ENCODE assay signal across 27 mouse cellular contexts in genomic region chr9:75553719-75554118, GRCm38 (mm10). TPM values are rescaled to one million over a fixed set of nuclear protein-coding genes. Genes with fewer than 3 reads are reported as not detected.
DNase-seq lines count a peak whose midpoint lies in the region; ATAC-seq and TF ChIP-seq lines count a peak whose summit lies in the region.
"Had no signal": no experiment of that assay in that cellular context is flagged by ENCODE, and none has a peak within 500 bp of the region (broad histone marks: within the 10 kb centered on the region; RNA-seq: fewer than 3 reads in every experiment).

No protein-coding gene starts in this region.

- no peaks in the 10 kb centered on the region for H3K27me3 ChIP-seq in spleen, adult 2 months (ENCODE audit: control insufficient read depth, insufficient read depth, low read length)
- no peaks in the 10 kb centered on the region for H3K27me3 ChIP-seq in MEL (ENCODE audit: control insufficient read depth in 1 of 2, insufficient read depth in 2 of 2, low read length in 2 of 2)
- H3K27me3 ChIP-seq: embryonic facial prominence, embryonic 12.5 days; heart, embryonic 15.5 days; limb, embryonic 15.5 days; liver, embryonic 13.5 days had no signal

- no peaks in the 10 kb centered on the region for H3K9me3 ChIP-seq in MEL (replicated peaks; ENCODE audit: insufficient read depth, low read length)
- H3K9me3 ChIP-seq: embryonic facial prominence, embryonic 12.5 days; heart, embryonic 15.5 days; limb, embryonic 10.5 days; limb, embryonic 15.5 days; liver, embryonic 13.5 days had no signal

- peaks cover 44% of the 10 kb centered on the region for H3K79me2 ChIP-seq in MEL (ENCODE audit: control insufficient read depth, insufficient read depth, low read length, poor library complexity)

- TF ChIP-seq POLR2A in spleen, adult 2 months (IDR thresholded peaks at IDR 0.05; ENCODE audit: low read depth, low read length), result no peak
- no peak for TF ChIP-seq POLR2A in MEL (IDR thresholded peaks at IDR 0.05; ENCODE audit: control insufficient read depth in 1 of 2, insufficient read depth in 1 of 2, low read depth in 1 of 2, low read length in 2 of 2, poor library complexity in 1 of 2)

- no peak for TF ChIP-seq RAD21 in MEL (IDR thresholded peaks at IDR 0.05; ENCODE audit: low read depth, low read length)

- peaks cover 29% of the 10 kb centered on the region for H3K4me1 ChIP-seq in spleen, adult 2 months (ENCODE audit: control insufficient read depth, insufficient read depth, insufficient read length)
- peaks cover 11 to 15% of the 10 kb centered on the region in 2 experiments for H3K4me1 ChIP-seq in MEL (ENCODE audit: control insufficient read depth in 1 of 2, insufficient read depth in 2 of 2, low read length in 2 of 2)

- H3K4me3 ChIP-seq in spleen, adult 2 months (ENCODE audit: extremely low read depth, insufficient read depth, insufficient read length), result no peak overlapping the region
- no peak overlapping the region for H3K4me3 ChIP-seq in MEL (ENCODE audit: control insufficient read depth in 1 of 2, insufficient read depth in 1 of 2, low read depth in 2 of 2, low read length in 2 of 2)
- H3K4me3 ChIP-seq: embryonic facial prominence, embryonic 12.5 days; heart, embryonic 15.5 days; limb, embryonic 10.5 days; limb, embryonic 15.5 days; liver, embryonic 13.5 days had no signal

- no peaks in the 10 kb centered on the region for H3K36me3 ChIP-seq in spleen, adult 2 months (ENCODE audit: control insufficient read depth, insufficient read depth, low read length)
- peaks cover 0 to 21% of the 10 kb centered on the region in 2 experiments; a peak in 3 of 4 replicates for H3K36me3 ChIP-seq in MEL (ENCODE audit: control insufficient read depth in 1 of 2, insufficient read depth in 2 of 2, low read length in 2 of 2)
- H3K36me3 ChIP-seq: embryonic facial prominence, embryonic 12.5 days; heart, embryonic 15.5 days; limb, embryonic 10.5 days; limb, embryonic 15.5 days; liver, embryonic 13.5 days had no signal

- no peak for TF ChIP-seq EP300 in MEL (IDR thresholded peaks at IDR 0.05; ENCODE audit: low read depth in 1 of 2, low read length in 2 of 2)

- WGBS in spleen, adult 2 months, result 65% methylated on average over 4 of the region's 4 CpGs

- DNase-seq in spleen, adult 2 months (ENCODE audit: low read depth in 1 of 2, low spot score in 2 of 2), result no peak
- no peak for DNase-seq in spleen, adult 18-20 months
- peak; percentile 61 for DNase-seq in MEL (ENCODE audit: low read depth, low spot score)
- no peak for DNase-seq in cerebellum, adult 11 months
- DNase-seq in frontal cortex, adult 2 months (ENCODE audit: extremely low spot score in 1 of 2, low spot score in 1 of 2), result no peak
- no peak for DNase-seq in urinary bladder, postnatal 25 days (ENCODE audit: low spot score)
- DNase-seq: adrenal gland, adult 2 months; adrenal gland, postnatal 36 days; cerebellum, adult 8-10 months; cerebellum, postnatal 25 days; embryo, embryonic 11 days; kidney, adult 8-10 months; kidney, postnatal 10 days; layer of hippocampus, adult 9-11 months; liver, embryonic 13.5 days; lung, adult 18-20 months; lung, postnatal 14 days; right cerebral cortex, postnatal 4 days; thymus, postnatal 14 days had no signal

- no peak overlapping the region for H3K9ac ChIP-seq in MEL (ENCODE audit: control insufficient read depth, low read depth, low read length, poor library complexity, severe bottlenecking)
- H3K9ac ChIP-seq: embryonic facial prominence, embryonic 12.5 days; heart, embryonic 15.5 days; limb, embryonic 15.5 days; liver, embryonic 13.5 days had no signal

- TF ChIP-seq CTCF in spleen, adult 2 months (IDR thresholded peaks at IDR 0.05; ENCODE audit: extremely low read depth, insufficient read depth, insufficient read length, insufficient replicate concordance), result no peak
- TF ChIP-seq CTCF in MEL (IDR thresholded peaks at IDR 0.05 in 2 of 3, conservative IDR thresholded peaks at IDR 0.05 in 1 of 3; ENCODE audit: control insufficient read depth in 1 of 3, insufficient read depth in 1 of 3, low read depth in 2 of 3, low read length in 3 of 3, poor library complexity in 1 of 3, severe bottlenecking in 1 of 3), result no peak

- peak; percentile 24 for ATAC-seq in common myeloid progenitor, adult 5-6 weeks (replicated peaks; ENCODE audit: low read depth, poor library complexity, severe bottlenecking)
- ATAC-seq: forebrain, embryonic 14.5 days; hindbrain, embryonic 16.5 days; midbrain, embryonic 16.5 days had no signal

- peak overlapping the region; percentile 44; the same call in 1 of the 2 replicates for H3K27ac ChIP-seq in spleen, adult 2 months (ENCODE audit: insufficient read depth, low read length)
- H3K27ac ChIP-seq in MEL (ENCODE audit: control insufficient read depth, low read depth, low read length), result no peak overlapping the region
- H3K27ac ChIP-seq: embryonic facial prominence, embryonic 12.5 days; heart, embryonic 15.5 days; limb, embryonic 10.5 days; limb, embryonic 15.5 days; liver, embryonic 13.5 days had no signal

TF ChIP-seq in MEL, 35 proteins besides CTCF, POLR2A, EP300 and RAD21:
- TF ChIP-seq TCF12 (IDR thresholded peaks at IDR 0.05; ENCODE audit: low read depth, low read length) (no peak), TAL1 (IDR thresholded peaks at IDR 0.05; ENCODE audit: low read length) (no peak), USF2 (IDR thresholded peaks at IDR 0.05; ENCODE audit: borderline replicate concordance in 1 of 2, insufficient read depth in 1 of 2, low read depth in 1 of 2, low read length in 2 of 2) (no peak), UBTF (IDR thresholded peaks at IDR 0.05; ENCODE audit: borderline replicate concordance, insufficient read depth, low read depth, low read length) (no peak), SMC3 (IDR thresholded peaks at IDR 0.05; ENCODE audit: low read depth, low read length) (no peak), MXI1 (IDR thresholded peaks at IDR 0.05; ENCODE audit: low read depth, low read length) (no peak), E2F4 (IDR thresholded peaks at IDR 0.05; ENCODE audit: borderline replicate concordance, low read depth, low read length) (no peak), MAZ (IDR thresholded peaks at IDR 0.05; ENCODE audit: low read depth, low read length) (no peak)

RNA-seq across cellular contexts. Expression of gene Tmod3, which starts 5.7 kb away (rescaled TPM):
- polyA plus RNA-seq in spleen, adult 2 months (2012; rRNA removed), result 24.0 and 28.4 TPM in 2 replicates
- total RNA-seq in MEL (2012; rRNA removed), result 29.9 and 34.2 TPM in 2 replicates
- 10 to 100 TPM in 1 of 2 experiments, not detected in 1; 46.4 TPM for polyA plus RNA-seq in MEL (2012; ENCODE audit: insufficient read depth in 1 of 2, insufficient read length in 2 of 2, low read depth in 1 of 2, low replicate concordance in 2 of 2, missing spikeins in 1 of 2)
- 73.1 and 81.4 TPM in 2 replicates for total RNA-seq in common myeloid progenitor, adult 5-6 weeks (2017)
- 53.7 and 62.4 TPM in 2 replicates for polyA plus RNA-seq in frontal cortex, adult 2 months (2012; rRNA removed)

RNA-seq across cellular contexts. Expression of gene Tmod2, which starts 57.4 kb away (rescaled TPM):
- polyA plus RNA-seq in spleen, adult 2 months (2012; rRNA removed), result 0.19 and 0.32 TPM in 2 replicates
- total RNA-seq in MEL (2012; rRNA removed), result not detected in 2 replicates
- polyA plus RNA-seq in MEL (2012; ENCODE audit: insufficient read depth in 1 of 2, insufficient read length in 2 of 2, low read depth in 1 of 2, low replicate concordance in 2 of 2, missing spikeins in 1 of 2), result not detected
- not detected in 2 replicates for total RNA-seq in common myeloid progenitor, adult 5-6 weeks (2017)
- 94.4 and 99.2 TPM in 2 replicates for polyA plus RNA-seq in frontal cortex, adult 2 months (2012; rRNA removed)

Comparison
In these comparisons a context has a peak if more than half of its experiments do, and no peak if none do; other contexts are left out.
1. RNA of gene Tmod2, which starts 57.4 kb away (polyA plus RNA-seq): 94.4 to 99.2 TPM in frontal cortex, adult 2 months; 0.19 to 0.32 TPM in spleen, adult 2 months and not detected in MEL; every median in the first group is over 10 times any median in the second.